Mouse (Mus musculus): ENCODE measurements at regions not wholly inside any gene's neighbourhood (a gene's known extent, or its start where the extent isn't known, plus 50 kb on each side); places are given as distances from the start of the nearest gene placed in this dataset.

- intact Hi-C loops (cut with DNase I): no loop called here
- DNase-seq: peak; percentile 5
These were observed 1169.1 kb downstream of the Zfp704 start for GRCm38 (mm10) chr3:8440701-8441365.

Measured in left cerebral cortex, postnatal 4 days (tissue).